Mouse (Mus musculus): ENCODE measurements around the gene Shbg.

The Shbg gene

DNA sequence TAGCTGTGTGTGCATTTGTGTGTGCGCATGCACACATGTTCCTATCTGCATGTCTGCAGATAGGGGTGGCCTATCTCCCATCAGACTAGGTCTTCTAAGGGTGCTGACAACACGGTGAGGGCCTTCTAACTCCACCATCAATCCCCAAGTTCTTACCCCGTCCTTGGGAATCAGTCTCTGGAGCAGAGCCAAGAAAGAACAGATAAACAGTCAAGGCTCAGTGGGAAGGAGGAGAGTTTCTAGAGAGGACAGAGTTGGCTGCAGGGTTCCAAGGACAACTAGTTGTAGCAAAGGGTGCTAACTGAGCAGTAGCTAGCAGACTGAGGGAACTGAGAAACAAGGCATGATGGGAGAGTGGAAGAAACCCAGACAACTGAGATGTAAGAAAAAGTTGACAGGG is 15.9 kb downstream of the Shbg start:
- DNase-seq (ENCODE audit: low read depth, low spot score) = no peak

DNA sequence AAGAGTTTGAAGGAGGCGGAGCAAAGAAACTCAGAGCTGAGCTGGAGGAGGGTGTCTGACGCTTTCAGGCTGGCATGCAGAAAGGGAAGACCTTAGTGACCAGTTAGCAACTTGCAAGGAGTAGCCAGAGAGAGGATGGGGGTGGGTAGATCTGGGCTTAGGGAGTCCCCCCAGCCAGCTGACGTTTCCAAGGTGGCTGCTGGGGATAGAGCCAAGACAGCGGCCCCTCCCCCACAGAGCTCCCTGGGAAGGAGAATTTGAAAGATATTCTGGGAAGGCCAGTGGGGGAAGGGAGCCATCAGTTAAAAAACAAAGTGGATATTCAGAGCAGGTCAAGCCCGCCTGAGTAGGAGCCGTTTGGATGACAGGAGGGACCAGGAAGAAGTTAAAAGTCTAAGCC is 17.6 kb downstream of the Shbg start:
- DNase-seq (ENCODE audit: low read depth, low spot score) = peak; percentile 86

DNA sequence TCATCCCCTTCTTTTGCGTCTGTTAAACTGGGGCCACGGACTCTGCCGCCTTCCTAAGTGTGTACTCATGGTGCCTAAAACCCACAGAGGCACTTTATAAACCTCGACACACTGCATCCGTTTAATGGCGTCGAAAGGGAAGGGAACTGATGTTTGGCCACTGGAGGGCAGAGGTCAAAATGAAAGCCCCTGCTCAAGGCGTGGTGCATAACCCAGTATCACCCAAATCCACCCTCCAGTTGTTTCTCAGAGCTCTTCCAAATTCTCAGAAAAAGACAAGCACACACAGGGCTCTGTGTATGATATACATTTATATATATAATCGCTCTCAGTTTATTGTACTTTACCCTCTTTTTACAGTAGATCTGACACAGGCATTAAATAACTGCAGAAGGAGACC is 18.3 kb downstream of the Shbg start:
- DNase-seq (ENCODE audit: low read depth, low spot score) = peak; percentile 61

DNA sequence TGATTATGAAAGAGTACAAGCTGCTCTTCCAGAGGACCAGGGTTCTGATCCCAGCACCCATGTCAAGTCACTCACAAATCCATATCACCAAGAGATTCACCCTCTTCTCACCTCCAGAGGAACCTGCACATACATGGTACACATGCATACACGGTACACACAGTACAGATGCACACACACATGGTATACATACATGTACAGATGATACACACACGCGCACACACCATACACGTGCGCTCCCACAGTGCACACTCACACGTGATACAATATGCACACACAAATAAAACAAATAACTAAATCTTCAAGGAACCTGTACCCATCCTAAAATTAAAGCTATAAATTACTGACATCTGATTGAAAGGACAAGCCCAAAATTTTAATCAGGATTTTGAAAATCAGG is 22.9 kb downstream of the Shbg start:
- DNase-seq (ENCODE audit: low read depth, low spot score) = no peak

DNA sequence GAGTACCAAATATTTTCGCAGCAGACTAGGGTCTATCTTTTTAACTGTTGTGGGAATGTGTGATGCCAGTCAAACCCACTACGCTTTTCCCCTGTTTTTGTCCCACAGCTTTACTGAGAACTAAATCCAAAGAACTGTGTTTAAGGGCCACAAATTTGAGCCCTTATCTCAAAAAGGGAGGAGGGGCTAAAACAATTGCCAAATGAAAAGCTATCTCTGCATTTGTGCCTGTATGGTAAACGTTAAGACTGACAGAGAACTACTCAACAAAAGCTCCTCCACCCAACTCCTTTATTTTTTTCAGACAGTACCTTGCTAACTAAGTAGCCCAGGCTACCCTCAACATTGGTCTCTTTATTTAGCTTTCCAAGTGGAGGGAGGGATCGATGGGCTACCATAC is 24.9 kb downstream of the Shbg start:
- DNase-seq (ENCODE audit: low read depth, low spot score) = no peak

DNA sequence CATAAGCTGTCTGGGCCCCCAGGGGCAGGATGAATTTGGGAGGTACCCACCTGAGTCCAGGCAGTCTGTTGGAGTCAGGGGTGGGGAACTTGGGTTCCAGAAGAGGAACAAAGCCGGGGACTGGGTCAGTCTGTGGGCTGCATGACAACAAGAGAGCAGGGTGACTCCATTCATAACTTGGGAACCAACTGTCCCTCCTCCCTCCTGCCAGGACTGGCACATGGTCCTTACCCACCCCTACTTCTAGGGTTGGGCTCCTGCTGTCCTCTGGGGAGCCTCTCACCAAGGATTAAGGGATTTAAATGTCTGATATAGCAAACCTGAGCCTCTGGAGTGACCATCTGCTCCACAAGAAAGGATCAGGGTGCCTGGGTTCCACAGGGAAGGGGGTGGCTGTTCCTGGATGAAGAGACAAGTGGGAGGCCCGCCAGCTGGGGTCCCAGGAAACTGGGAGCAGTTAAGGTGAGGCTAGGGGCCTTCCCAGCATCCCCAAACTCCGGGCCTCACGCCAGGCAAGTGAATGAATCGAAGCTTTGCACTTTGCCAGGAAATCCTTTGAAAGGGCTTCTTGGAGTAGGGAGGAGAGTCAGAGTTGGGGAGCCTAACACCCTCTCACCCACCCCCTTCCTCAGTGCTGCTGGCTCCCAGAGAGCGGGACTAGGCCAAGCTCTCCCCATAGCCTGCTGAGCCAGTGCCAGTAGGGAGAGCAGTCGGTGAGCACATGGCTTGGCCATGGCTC is 25.6 kb downstream of the Shbg start:
- no peak for DNase-seq (ENCODE audit: low read depth, low spot score)

DNA sequence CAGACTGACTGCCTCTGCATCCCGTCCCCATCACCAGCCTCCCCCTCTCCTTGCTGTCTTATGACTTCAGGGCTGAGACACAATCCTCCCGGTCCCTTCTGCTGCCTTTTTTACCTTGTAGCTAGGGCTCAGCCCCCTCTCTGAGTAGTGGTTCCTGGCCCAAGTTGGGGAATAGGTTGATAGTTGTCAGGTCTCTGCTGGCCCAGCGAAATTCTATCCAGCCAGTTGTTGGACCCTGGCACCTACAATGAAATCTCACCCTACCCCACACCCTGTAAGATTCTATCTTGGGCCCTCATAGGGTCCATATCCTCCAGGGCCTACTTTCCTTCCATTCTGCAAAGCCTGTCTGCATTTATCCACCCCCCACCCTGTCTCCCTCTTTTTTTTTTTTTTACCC is 26.3 kb downstream of the Shbg start:
- no peak for DNase-seq (ENCODE audit: low read depth, low spot score)

DNA sequence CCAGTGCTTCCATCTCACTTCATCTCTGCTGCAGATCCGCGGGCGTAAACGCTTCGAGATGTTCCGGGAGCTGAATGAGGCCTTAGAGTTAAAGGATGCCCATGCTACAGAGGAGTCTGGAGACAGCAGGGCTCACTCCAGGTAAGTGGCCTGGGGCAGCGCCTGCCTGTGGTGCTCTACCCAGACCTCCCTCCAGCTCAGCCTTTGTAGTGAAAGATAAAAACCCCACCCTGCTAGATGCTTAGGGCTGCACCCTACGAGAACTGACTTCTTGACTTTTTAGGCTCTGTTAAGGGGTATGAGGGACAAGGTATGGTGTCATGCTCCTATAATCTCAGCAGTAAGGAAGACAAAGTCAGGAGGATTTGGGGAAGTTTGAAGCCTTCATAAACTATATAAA is 27.1 kb downstream of the Shbg start:
- DNase-seq (ENCODE audit: low read depth, low spot score) = no peak

DNA sequence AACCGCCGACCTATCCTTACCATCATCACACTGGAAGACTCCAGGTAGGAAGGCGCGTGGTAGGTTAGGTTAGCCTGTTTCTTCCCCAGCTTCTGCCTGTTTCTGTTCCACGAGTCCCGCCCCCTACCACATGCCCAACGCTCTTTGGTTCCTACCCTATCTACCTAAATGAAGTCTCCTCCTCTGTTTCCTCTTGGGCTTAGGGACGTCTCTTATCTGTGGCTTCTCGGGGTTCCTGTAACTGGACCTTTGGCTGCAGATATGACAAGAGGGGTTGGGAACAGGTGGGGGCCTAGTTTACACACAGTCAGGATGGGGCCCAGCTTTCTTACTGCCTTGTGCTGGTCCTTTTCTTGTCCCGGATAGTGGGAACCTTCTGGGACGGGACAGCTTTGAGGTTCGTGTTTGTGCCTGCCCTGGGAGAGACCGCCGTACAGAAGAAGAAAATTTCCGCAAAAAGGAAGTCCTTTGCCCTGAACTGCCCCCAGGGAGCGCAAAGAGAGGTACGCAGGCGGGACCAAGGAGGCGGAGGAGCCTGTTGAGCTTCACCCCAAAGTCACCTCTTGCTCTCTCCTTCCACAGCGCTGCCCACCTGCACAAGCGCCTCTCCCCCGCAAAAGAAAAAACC is 28.4 kb downstream of the Shbg start:
- no peak for DNase-seq (ENCODE audit: low read depth, low spot score)

DNA sequence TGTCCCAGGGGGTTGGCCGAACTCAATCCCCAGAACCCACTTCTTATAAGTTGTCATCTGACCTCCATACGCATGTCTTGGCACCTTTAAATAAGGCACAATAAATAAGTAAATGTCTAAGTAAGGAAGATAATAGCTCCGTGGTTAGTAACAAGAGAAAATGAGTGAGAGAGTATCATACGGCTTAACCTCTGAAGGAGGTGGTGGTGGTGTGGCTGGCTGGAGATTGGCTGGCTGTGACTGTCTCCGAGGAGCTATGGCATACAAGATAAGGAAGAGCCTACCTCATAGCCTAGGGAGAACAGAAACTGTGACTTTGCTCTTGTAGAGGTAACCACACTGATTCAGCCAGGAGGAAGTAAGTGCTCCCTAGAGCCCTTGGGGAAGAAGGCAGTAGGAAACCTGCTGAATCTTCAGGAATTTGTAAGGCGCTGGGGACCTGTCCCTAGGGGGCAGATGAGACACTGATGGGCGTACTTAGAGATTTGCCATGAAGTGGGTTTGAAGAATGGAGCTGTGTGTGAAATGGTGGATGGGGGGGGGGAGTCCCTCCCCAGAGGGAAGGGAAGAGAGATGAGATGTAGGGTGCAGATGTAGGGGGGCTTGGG is 31.9 kb downstream of the Shbg start:
- peak; percentile 68 for DNase-seq (ENCODE audit: low read depth, low spot score)

DNA sequence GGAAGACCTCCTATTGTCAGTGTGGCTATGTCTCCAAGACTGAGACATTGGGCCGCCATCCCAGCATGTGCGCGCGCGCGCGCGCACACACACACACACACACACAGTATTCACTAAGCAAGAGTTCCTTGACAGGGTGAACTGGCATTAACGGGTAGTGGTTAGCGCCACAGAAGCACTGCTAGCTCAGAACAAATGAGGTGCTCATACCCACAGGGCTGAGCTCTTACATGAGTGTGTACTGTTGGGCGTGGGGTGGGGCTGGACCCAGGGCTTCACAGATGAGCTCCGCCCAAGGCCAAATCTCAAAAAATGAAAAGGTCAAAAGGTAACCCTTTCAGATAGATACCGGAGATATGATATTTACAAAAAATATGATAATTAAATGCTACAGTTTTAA is 32.8 kb downstream of the Shbg start:
- peak; percentile 67 for DNase-seq (ENCODE audit: low read depth, low spot score)

DNA sequence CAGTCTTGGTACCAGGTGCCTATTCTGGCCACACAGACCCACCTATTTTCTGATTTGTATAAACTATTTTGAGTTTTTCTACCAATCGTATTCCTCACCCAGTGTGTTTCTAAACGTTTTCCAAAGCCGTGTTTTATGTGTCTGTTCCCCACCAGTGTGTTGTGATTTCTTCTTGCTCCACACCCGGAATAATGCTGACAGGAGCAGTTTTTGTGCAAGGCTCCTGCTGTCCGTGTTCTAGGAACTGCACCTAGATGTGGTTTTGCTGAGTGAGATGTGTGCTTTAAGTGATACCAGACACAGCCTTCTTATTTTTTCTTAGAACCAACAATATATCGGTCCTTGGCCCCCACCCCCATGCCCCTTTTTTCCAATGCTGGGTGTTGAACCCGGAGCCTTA is 33.7 kb downstream of the Shbg start:
- no peak for DNase-seq (ENCODE audit: low read depth, low spot score)

DNA sequence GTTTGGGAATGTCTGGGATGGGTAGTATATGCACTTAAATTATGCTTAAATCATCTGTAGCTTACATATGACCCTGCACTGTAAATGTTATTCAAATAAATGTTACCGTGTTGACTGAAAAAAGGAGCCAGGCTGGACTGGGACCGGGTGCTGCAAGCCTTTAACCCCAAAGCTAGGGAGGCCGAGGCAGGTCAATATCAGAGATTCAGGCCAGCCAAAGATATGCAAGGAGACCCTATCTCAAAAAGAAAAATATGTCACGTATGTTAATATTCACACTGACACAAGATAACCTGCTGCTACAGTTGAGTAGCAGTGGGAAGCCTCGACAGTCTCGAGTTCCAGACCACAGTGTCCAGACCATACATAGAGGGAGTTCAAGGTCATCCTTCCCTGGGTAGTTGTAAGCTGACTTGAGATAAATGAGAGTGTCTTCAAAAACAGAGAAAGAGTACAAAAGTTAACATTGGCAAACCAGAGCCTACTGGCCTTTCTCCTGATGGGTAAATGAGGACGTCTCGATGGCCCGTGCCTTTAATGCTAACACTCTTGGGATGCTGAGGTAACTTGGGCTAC is 35.4 kb downstream of the Shbg start:
- peak; percentile 72 for DNase-seq (ENCODE audit: low read depth, low spot score)

DNA sequence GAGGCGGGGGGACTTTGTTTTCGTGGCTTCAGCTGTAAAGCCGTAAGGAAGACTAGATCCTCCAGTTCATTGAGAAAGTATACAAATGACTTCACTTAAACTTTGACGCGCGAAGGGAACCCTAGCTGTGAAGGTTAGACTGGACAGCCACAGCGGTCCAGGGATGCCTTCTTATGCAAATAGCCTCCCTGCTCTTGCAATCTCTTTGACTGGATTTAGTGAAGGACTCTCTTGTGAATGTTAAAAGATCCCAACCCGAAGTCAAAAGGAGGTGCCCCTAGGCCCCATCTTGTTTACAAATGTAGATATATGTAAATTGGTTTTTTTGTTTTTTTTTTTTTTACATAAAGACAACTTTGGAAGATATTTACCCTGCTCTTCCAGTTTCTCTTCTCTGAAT is 35.9 kb downstream of the Shbg start:
- peak; percentile 98 for DNase-seq (ENCODE audit: low read depth, low spot score)

DNA sequence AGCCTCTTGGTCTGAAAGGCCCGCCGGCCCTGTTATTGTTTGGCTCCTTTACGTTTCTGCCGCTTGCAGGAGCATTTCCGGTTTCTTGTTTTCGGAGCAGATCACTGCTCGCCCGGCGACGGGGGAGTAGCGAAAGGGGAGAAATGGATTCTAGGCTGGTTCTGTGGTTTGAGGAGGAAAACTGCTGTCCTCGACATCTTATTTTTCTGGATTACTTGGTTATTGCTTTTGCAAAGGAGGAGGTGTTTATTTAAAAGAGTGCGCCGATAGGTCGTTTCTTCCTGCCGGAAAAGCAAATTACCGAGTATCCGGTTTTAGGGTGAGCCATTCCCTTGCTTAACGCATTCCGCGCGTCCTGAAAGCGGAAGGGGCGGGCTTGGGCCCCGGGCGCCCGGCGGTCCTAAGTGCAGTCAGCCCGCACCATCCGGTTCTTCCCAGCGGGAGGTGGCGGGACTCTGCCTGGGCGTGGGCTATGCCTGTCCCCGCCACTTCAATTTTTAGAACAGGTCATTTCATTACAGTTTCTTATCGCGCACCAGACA is 36.5 kb downstream of the Shbg start:
- peak; percentile 95 for DNase-seq (ENCODE audit: low read depth, low spot score)

DNA sequence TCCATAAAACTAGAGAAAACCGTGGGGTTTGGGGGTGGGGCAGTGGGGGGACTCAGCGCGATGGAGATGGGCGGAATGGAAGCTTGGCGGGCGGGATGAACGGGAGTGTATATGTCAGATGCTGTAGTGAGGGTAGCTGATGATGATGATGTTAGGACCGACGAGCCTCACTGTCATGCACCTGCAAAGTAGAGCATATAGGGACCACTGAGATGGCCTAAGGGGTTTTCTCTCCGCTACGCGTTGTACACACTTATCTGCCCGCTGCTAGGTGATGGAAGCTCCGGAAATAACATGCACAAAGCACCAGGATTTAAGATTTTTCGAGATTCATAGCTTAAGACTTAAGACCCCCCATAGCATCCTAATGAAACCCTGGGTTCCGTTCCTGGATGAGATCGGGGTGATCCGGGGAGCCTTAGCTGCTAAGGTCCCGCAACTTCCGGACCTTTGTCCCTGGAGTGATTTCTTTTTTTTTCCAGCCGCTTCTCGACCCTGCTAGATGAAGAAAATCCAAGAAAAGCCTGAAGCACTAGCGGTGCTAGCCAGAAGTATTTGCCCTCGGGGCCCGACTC is 37.0 kb downstream of the Shbg start:
- DNase-seq (ENCODE audit: low read depth, low spot score) = no peak

DNA sequence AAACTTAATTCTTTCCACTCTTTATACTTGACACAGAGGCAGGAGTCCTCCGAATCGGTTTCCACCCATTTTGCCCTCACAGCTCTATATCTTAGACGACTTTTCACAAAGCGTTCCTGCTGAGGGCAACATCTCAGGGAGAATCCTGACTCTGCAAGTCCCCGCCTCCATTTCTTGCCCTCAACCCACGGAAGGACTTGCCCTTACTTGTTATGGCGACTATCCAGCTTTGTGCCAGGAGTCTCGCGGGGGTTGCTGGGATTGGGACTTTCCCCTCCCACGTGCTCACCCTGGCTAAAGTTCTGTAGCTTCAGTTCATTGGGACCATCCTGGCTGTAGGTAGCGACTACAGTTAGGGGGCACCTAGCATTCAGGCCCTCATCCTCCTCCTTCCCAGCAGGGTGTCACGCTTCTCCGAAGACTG is 37.6 kb downstream of the Shbg start, which contains the start of the genes Wrap53 and Trp53:
Wrap53 (minus strand) TSS at position 165 of the 424 bp plus-strand sequence.
Trp53 (plus strand) TSS at position 269 of the 424 bp plus-strand sequence.
- peak; percentile 98 for DNase-seq (ENCODE audit: low read depth, low spot score)

DNA sequence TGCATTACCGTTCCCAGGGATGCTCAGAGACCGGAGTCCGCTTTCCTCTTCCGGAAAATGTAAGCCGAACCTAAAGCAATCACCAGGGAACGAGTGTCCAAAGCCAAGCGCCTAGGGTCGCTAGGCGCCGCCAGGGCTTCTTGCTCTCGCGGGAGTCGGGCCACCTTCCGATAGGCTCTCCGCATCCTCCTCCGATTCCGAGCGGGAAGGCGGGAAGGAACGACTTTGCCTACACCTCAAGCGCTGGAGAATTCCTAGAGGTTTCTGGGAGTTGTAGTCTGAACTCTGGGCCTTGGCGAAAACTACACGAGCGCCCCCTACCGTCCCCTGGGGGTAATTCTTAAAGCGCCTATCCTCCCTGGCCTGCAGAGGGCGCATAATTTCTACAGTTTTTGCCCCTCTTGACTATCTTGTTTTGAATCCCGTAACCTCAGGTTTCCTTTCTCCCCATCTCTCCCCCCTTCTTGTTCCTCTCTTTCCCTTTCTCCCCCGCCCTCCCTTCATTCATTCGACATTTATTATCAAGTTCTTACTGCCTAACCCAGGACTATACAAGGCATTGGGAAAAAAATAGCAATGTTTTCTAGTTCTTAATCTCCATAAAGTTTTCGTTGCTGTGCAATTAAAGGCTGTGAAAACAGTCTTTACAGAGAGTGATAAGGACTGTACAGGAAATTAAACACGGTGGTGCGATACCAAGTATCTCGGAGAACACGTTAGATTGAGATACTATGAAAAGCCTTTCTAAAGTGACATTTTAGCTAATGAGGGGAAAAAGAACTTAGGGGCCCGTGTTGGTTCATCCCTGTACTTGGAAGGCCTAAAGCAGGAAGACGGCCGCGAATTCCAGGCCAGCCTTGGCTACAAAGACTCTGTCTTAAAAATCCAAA is 38.3 kb downstream of the Shbg start:
- peak; percentile 99 for DNase-seq (ENCODE audit: low read depth, low spot score)

DNA sequence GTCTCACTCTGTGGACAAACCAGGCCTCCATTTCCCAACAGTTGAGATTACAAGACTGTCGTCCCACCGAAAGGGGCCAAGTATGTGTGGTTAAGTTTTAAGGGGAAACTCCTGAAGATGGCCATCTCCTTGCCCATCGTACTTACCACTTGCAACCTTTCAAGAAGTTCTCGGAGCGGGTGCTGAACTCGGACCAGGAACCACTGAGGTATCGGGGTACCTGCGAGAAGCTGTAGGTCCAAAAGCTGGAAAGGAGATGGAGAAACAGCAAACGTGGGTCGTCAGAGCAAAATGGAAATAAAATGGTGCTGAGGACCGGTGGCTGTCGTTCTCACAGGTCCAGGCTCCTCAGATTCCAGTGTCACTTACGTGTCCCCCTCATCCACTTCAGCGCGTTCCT is 39.4 kb downstream of the Shbg start:
- no peak for DNase-seq (ENCODE audit: low read depth, low spot score)

DNA sequence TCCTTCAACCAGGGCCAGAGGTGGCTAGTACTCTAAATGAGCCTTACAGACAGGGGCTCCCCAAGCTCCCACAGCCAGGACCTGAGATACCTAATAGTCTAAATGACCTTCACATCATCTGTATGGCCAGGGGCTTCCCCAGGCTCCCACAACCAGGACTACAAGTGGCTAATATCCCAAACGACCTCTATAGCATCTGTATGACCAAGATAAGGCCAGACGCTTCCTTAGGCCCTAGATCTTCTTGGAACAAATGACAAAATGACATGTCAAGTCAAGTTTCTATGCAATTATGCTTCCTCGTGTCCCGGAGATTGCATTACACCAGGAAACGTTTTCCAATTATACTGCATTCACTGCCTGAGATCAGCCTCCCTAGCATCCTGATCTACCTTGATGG is 41.4 kb downstream of the Shbg start:
- DNase-seq (ENCODE audit: low read depth, low spot score) = no peak

DNA sequence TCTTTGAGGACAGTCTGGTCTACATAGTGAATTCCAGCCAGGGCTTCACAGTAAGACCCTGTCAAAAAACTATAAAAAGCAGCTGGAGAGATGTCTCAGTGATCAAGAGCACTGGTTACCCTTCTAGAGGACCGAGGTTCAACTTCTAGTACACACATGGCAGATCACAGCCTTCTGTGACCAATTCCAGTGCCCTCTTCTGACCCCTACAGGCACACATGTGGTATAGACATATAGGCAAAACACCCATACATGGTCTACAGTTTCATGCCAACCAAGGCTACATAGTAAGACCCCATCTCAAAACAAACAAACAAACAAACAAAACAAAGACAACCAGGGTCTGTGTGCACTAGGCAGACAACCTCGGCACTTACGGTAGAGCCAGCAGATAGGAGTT is 42.5 kb downstream of the Shbg start:
- DNase-seq (ENCODE audit: low read depth, low spot score) = peak; percentile 79

Data from ES-CJ7 (cell line).